Mouse (Mus musculus): ENCODE results near the gene Olfr1100.

Olfr1100 gene

DNA sequence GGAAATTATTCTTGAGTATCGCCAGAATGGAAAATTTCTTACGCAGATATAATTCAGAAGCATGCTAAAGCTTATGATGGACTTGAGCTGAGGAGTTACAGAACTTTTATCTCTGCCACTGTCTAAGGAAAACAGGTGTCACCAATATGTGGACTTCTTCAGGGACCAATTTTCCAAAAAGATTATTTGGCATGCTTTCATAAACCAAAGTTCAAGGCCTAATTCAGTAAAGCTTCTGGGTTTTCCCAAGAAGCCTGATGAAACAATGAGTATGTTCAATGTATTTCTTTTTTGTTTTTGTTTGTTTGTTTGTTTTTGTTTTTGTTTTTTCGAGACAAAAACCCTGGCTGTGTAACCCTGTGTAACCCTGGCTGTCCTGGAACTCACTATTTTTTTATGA is at the start of gene Olfr1100:
Olfr1100 (minus strand) TSS at position 101 of the 400 bp plus-strand sequence.
- DNase-seq (ENCODE audit: low spot score) = no peak

DNA sequence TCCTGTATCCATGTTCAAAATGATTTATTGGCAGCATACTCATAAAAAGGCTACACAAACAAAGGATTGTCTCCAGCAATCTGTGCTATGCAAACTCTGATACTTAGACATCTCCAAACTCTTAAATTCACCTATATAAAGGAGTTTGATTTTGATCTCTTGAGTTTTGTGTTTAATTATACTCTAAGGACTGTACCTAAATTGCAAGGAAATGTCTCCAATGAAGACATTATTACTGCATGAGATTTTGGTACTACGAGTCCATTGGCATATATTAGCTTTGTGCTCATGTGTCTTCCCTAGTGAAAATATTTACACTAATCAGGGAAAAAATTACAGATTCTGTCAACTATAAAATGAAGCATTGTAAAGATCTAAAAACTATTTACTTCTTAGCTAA is 47.2 kb upstream of the Olfr1100 start, which contains the start of gene Olfr1104:
Olfr1104 (minus strand) TSS at position 101 of the 400 bp plus-strand sequence.
- DNase-seq (ENCODE audit: low spot score) = no peak

DNA sequence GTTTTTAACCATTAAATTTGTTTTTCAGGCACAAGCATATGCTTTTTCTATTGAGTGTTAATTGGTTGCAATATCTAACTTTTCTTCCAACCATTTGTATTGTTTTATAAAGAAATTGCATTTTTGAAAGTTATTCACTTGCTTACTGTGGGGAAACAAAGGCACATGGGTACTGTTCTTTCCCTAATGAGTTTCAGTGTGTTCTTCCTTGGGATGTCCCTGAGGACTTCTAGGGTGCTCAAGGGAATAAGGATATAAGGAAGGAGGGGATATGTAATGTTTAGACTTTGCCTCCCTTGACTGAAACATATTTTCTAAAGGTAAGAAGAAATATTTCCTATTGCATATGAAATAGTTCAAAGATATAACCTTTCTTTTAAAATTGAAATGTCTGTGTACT is 18.3 kb upstream of the Olfr1100 start, which contains the start of gene Olfr1102:
Olfr1102 (plus strand) TSS at position 301 of the 400 bp plus-strand sequence.
- DNase-seq (ENCODE audit: low spot score) = no peak

DNA sequence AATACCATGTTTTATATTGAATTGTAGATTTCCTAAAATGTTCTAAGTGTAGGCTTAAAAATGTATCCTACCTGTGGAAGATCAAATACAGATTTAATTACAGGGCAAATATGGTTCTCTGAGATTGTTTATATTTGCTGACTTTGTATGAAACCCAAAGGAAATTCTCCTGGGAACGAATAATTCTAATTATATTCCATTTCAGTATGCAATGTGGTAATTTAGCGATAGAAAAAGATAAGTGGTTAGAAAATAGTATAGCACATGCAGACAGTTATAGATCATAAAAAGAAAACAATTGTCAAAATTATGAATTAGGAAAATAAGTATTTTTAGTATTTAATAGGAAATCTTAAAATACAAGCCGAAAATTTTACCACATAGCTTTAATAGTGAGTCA is 11.4 kb upstream of the Olfr1100 start, which contains the start of gene Olfr1101:
Olfr1101 (minus strand) TSS at position 101 of the 400 bp plus-strand sequence.
- DNase-seq (ENCODE audit: low spot score) = no peak

DNA sequence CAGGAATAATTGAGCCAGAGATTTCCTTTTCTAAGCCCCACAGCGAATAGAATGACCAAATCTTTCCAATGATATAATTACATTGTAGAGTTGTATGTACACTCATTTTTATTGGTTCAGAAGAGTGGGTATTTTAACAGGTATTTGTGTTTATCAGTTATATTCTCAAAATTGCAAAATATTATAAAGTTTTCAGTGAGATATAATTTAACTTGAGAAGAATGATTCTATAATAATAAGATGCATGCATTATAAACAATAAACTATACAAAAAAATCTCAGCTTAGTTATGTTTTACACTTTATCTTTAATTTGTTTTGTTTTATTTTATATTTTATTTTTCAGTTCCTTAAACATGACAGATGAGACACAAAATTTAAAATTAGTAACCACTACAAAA is 19.2 kb downstream of the Olfr1100 start, which contains the start of gene Olfr1099:
Olfr1099 (minus strand) TSS at position 101 of the 400 bp plus-strand sequence.
- no peak for DNase-seq (ENCODE audit: low spot score)

DNA sequence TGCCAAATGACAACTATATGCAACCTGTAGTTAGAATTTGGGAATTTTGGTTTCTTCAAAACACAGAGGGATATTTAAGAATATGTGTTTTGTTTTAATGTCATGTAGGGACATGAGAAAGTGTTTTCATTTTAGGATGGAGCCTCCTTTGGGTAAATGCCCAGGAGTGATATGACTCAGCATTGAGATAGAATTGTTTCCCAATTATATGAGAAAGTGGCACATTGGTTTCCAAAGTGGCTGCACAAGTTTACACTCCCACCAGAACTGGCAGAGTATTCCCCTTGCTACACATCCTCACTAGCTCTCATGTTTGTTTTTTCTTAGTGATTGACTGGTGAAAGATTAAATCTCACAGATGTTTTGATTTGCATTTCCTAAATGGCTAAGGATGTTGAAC is 53.2 kb downstream of the Olfr1100 start:
- DNase-seq (ENCODE audit: low spot score) = no peak
